Mouse (Mus musculus) liver, adult 2 months (tissue): Measurements from ENCODE around the gene Hist1h2an.

Experiments
- CTCF ChIP-seq: fragments of 200-500 bp; IDR thresholded peaks from 2 replicates; pipeline ENCODE4 v1.5.1; 2011; ENCODE audit warnings: low read depth, low read length, control low read depth
- POLR2A ChIP-seq: fragments of 200-500 bp; IDR thresholded peaks from 2 replicates; pipeline ENCODE4 v1.6.1; 2011; ENCODE audit warnings: low read length, control low read depth; ENCODE audit not compliant: insufficient read depth; ENCODE audit errors: extremely low read depth

DNA sequence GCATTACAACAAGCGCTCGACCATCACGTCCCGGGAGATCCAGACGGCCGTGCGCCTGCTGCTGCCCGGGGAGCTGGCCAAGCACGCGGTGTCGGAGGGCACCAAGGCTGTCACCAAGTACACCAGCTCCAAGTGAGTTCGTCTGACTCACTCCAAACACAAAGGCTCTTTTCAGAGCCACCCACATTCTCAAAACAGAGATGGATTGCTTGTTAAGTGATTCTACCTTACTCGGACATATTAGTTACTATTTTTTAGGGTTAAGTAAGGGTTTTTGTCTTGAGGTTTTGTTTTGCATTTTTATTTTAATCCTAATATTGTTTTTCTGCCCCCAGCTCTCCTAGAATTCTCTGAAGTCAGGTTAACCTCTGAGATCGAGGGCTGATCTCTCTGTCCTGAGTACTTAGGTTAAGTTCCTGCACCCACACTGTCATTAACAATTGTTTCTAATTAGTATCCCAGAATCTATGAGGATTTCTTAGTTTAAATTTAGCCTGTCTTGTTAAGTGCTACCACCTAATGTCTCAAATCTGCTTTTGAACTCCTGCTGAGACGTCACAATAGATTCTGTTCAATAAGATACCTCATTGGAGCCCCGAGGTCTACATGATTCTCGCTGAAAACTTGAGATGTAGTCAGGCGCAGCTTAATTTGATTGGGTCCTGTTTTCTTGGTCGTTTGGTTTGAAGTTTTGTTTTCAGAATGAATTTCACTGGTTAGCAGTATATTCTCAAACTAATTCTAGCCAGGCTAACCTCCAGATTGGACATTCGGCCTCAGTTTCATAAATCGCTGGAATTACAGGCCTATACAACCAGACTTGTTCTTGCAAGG, 959 bp upstream of the Hist1h2an start:
- no peak for TF ChIP-seq POLR2A
- no peak for TF ChIP-seq CTCF
